Mouse (Mus musculus): ENCODE measurements at regions not wholly inside any gene's neighbourhood (a gene's known extent, or its start where the extent isn't known, plus 50 kb on each side); places are given as distances from the start of the nearest gene placed in this dataset.

GRCm38 (mm10) chr15:57543985-57544384, 66.6 kb upstream of the Slc22a22 start:
- in situ Hi-C loops (cut with MboI, MseI): no loop called here

GRCm38 (mm10) chr15:57542630-57543029, 65.2 kb upstream of the Slc22a22 start:
- in situ Hi-C loops (cut with MboI, MseI): no loop called here

- in situ Hi-C loops (cut with MboI, MseI): no loop called here
Measured at GRCm38 (mm10) chr15:57535514-57535913, 58.1 kb upstream of the Slc22a22 start.

Data from T-helper 1 cell (primary cell).